Mouse (Mus musculus) stomach, postnatal 0 days (tissue): Measurements from ENCODE around the gene Gimd1. TPM values are rescaled to one million over a fixed set of nuclear protein-coding genes. Genes with fewer than 3 reads are reported as not detected.
A peak's percentile ranks its signal among the peaks of the same experiment; 100 is the strongest.

Experiments
- ATAC-seq: fragments of 200-750 bp; cut with Nextera tagmentation; 2 replicates; pipeline ENCODE4 v1.8.0; 2017; ENCODE audit not compliant: low FRiP score, low TSS enrichment
- DNase-seq: peaks from one replicate; pipeline ENCODE4 v3.0.0-alpha.2; 2016; ENCODE audit warnings: low spot score
- H3K27ac ChIP-seq: fragments of 300-500 bp; sonication (generic); replicated peaks from 2 replicates; pipeline ENCODE4 v1.5.1; 2014; ENCODE audit warnings: mild to moderate bottlenecking, control low read depth
- H3K27me3 ChIP-seq: fragments of 300-500 bp; sonication (generic); 2 replicates; pipeline ENCODE4 v1.6.1; 2014; ENCODE audit warnings: low read length; ENCODE audit not compliant: control insufficient read depth, insufficient read depth
- H3K36me3 ChIP-seq: fragments of 300-500 bp; sonication (generic); 2 replicates; pipeline ENCODE4 v1.6.1; 2014; ENCODE audit warnings: low read length, mixed read lengths; ENCODE audit not compliant: control insufficient read depth, insufficient read depth
- H3K4me1 ChIP-seq: fragments of 300-500 bp; sonication (generic); replicated peaks from 2 replicates; pipeline ENCODE4 v1.6.1; 2014; ENCODE audit warnings: antibody characterized with exemption; ENCODE audit not compliant: control insufficient read depth, insufficient read depth
- H3K4me2 ChIP-seq: fragments of 300-500 bp; sonication (generic); replicated peaks from 2 replicates; pipeline ENCODE4 v1.6.1; 2014; ENCODE audit warnings: low read depth, mild to moderate bottlenecking, control low read depth, moderate library complexity
- H3K4me3 ChIP-seq: fragments of 300-500 bp; sonication (generic); 2 replicates; pipeline ENCODE4 v1.5.1; 2014; ENCODE audit warnings: low read depth, low read length, control low read depth
- H3K9ac ChIP-seq: fragments of 300-500 bp; sonication (generic); 2 replicates; pipeline ENCODE4 v1.6.1; 2014; ENCODE audit warnings: mild to moderate bottlenecking, low read length, control low read depth, mixed read lengths
- H3K9me3 ChIP-seq: fragments of 300-500 bp; sonication (generic); 2 replicates; pipeline ENCODE4 v1.6.1; 2016; ENCODE audit warnings: low read length; ENCODE audit not compliant: control insufficient read depth
- CTCF ChIP-seq: IDR thresholded peaks from 2 replicates; pipeline ENCODE4 v1.5.1; 2016; ENCODE audit warnings: antibody characterized with exemption, low read depth, mild to moderate bottlenecking, moderate library complexity
- EP300 ChIP-seq: optimal IDR thresholded peaks from 2 replicates; pipeline ENCODE3; 2016; ENCODE audit warnings: antibody characterized with exemption
- WGBS: fragments of 180-500 bp; shearing (Covaris S2); extraction: QIAGEN DNeasy Blood & Tissue Kit; methylation state at CpG from one replicate; pipeline ENCODE4 v1.1.7; 2014; 5-methylcytosine and 5-hydroxymethylcytosine counted together
- polyA plus RNA-seq: library from polyadenylated mRNA; unstranded; fragments of >200 nt; fragmentation: Nextera tagmentation; extraction: Ambion mirVana; gene quantifications from 2 replicates; pipeline ENCODE4 v1.2.1, GENCODE M21; 2015

The Gimd1 gene
- polyA plus RNA-seq, 1 experiment from 2014 or later: 0.24 TPM

DNA sequence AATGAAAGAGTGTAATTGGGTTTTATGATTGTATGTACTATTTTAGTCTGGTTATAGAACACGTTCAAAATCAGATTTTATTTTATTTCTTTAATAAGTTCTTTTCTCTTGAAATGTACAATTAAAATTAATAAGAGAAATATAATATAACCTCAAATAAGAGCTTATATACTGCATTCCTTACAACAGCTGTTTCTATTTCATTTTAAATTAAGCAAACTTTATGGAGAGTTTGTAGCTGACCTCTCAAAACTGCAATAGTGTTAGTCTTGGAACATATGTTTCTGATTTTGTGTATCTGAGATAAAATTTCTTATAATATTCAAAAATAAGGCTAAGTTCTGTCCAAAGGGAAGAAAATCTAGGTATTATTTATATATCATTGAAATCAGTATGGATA, 39.0 kb upstream of the Gimd1 start:
- TF ChIP-seq CTCF: no peak
- no peak for TF ChIP-seq EP300
- no peaks in the 10 kb centered on the region for H3K4me1 ChIP-seq
- H3K4me2 ChIP-seq: no peak overlapping the region
- no peak overlapping the region for H3K9ac ChIP-seq
- 56% methylated on average over 1 of the region's 1 CpGs for WGBS
- no peak overlapping the region for H3K4me3 ChIP-seq
- no peaks in the 10 kb centered on the region for H3K9me3 ChIP-seq
- DNase-seq (no peak), ATAC-seq (no peak)
- H3K27me3 ChIP-seq: no peaks in the 10 kb centered on the region
- no peaks in the 10 kb centered on the region for H3K36me3 ChIP-seq
- no peak overlapping the region for H3K27ac ChIP-seq

DNA sequence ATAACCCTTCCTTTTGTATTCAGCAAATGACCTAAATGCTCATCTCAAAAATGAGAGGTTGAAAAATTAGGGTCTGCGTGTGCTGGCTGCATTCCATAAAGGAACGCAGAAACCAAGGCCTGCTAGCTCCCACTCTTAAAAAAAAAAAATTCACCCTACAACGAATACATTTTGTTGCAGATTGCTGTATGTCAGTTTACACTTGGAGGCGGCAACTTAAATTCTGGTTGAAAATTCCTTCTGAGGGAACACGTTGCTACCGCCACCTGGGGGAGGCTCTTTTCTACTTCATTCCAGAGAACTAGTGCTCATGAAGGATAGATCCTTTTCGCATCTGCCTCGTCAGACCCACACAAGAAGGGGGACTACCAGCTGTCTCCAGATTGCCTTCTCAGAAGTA, 879 bp upstream of the Gimd1 start:
- Histone ChIP-seq H3K36me3 (no peaks in the 10 kb centered on the region), H3K4me2 (no peak overlapping the region), H3K4me1 (no peaks in the 10 kb centered on the region), H3K27me3 (no peaks in the 10 kb centered on the region), H3K4me3 (no peak overlapping the region), H3K27ac (no peak overlapping the region), H3K9ac (no peak overlapping the region), H3K9me3 (no peaks in the 10 kb centered on the region)
- DNase-seq: peak; percentile 19
- no peak for ATAC-seq
- TF ChIP-seq CTCF (peak; percentile 60), EP300 (no peak)
- WGBS: 24% methylated on average over 8 of the region's 8 CpGs

- Histone ChIP-seq H3K27ac (no peak overlapping the region), H3K36me3 (no peaks in the 10 kb centered on the region), H3K9ac (no peak overlapping the region), H3K4me1 (no peaks in the 10 kb centered on the region), H3K4me2 (no peak overlapping the region), H3K4me3 (no peak overlapping the region), H3K9me3 (no peaks in the 10 kb centered on the region), H3K27me3 (no peaks in the 10 kb centered on the region)
- DNase-seq: no peak
- TF ChIP-seq CTCF (no peak), EP300 (no peak)
- 52% methylated on average over 2 of the region's 2 CpGs for WGBS
- no peak for ATAC-seq
These were observed 3.6 kb downstream of the Gimd1 start for GRCm38 (mm10) chr3:132633261-132633660.

DNA sequence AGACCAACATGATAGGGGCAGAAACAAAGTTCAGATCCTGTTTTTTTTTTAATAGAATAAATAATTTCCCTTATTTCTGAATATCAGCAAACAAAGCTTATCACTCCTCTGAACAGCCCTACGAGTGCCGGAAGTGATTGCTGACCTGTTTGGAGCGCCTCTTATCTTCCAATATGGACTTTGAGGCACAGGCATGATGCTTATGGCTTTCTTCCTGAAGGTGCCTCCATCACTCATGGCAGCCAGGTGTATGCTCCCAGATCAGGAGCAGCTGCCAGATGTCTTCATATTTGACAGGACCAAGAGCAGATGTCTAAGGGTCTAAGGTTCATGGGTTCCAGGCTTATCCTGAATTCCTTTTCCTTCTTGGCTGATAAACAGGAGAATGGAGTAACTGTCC, 7.5 kb downstream of the Gimd1 start:
- Histone ChIP-seq H3K4me3 (no peak overlapping the region), H3K36me3 (no peaks in the 10 kb centered on the region), H3K4me1 (no peaks in the 10 kb centered on the region), H3K9ac (no peak overlapping the region), H3K27ac (no peak overlapping the region), H3K27me3 (no peaks in the 10 kb centered on the region), H3K9me3 (no peaks in the 10 kb centered on the region), H3K4me2 (no peak overlapping the region)
- no peak for TF ChIP-seq EP300
- TF ChIP-seq CTCF: no peak
- 51% methylated on average over 3 of the region's 3 CpGs for WGBS
- ATAC-seq: no peak
- no peak for DNase-seq

DNA sequence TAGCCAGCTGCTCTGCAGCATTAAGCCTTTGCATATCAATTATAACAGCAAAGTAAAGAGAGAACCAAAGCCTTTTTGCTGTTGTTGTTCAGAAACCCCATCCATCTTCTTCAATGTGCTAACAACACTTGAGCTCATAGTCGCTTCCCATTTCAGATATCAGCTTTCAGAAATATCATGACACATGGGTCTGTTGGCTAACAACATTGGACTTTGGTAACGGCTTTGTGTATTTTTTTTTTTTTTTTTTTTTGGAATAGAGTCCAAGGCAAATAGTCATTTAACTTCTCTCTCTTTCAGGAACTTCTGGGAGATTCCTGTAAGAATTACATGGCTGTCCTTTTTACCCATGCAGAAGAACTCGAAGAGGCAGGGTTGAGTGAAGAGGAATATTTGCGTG, 14.5 kb downstream of the Gimd1 start:
- TF ChIP-seq CTCF (no peak), EP300 (no peak)
- Histone ChIP-seq H3K36me3 (no peaks in the 10 kb centered on the region), H3K4me1 (no peaks in the 10 kb centered on the region), H3K27me3 (no peaks in the 10 kb centered on the region), H3K9ac (no peak overlapping the region), H3K27ac (no peak overlapping the region), H3K4me3 (no peak overlapping the region), H3K4me2 (no peak overlapping the region), H3K9me3 (no peaks in the 10 kb centered on the region)
- WGBS: 65% methylated on average over 4 of the region's 4 CpGs
- ATAC-seq: no peak
- DNase-seq: no peak

- H3K9me3 ChIP-seq: no peaks in the 10 kb centered on the region
- H3K4me3 ChIP-seq: no peak overlapping the region
- H3K27ac ChIP-seq: no peak overlapping the region
- 15% methylated on average over 1 of the region's 1 CpGs for whole genome bisulfite sequencing
- H3K4me1 ChIP-seq: no peaks in the 10 kb centered on the region
- H3K4me2 ChIP-seq: no peak overlapping the region
- DNase-seq: no peak
- no peak overlapping the region for H3K9ac ChIP-seq
- no peak for TF ChIP-seq EP300
- no peak for TF ChIP-seq CTCF
- no peaks in the 10 kb centered on the region for H3K27me3 ChIP-seq
- ATAC-seq: no peak
- no peaks in the 10 kb centered on the region for H3K36me3 ChIP-seq
These were observed 17.2 kb downstream of the Gimd1 start for GRCm38 (mm10) chr3:132646814-132647213.
